Mouse (Mus musculus) hindbrain, embryonic 12.5 days (tissue): ENCODE results near the gene Cst3. TPM values are rescaled to one million over a fixed set of nuclear protein-coding genes. Genes with fewer than 3 reads are reported as not detected.

Experiments used
- ATAC-seq: fragments of 200-750 bp; cut with Nextera tagmentation; 2 replicates; pipeline ENCODE4 v1.8.0; 2017; ENCODE audit warnings: moderate TSS enrichment; ENCODE audit not compliant: low FRiP score
- H3K27ac ChIP-seq: fragments of 300-500 bp; sonication (generic); 2 replicates; pipeline ENCODE4 v1.5.1; 2016; ENCODE audit warnings: mild to moderate bottlenecking
- H3K27me3 ChIP-seq: fragments of 300-500 bp; sonication (generic); 2 replicates; pipeline ENCODE4 v1.6.1; 2016; ENCODE audit warnings: mild to moderate bottlenecking
- H3K36me3 ChIP-seq: fragments of 300-500 bp; sonication (generic); 2 replicates; pipeline ENCODE4 v1.6.1; 2016; ENCODE audit warnings: mild to moderate bottlenecking
- H3K4me1 ChIP-seq: fragments of 300-500 bp; sonication (generic); 2 replicates; pipeline ENCODE4 v1.6.1; 2016
- H3K4me2 ChIP-seq: fragments of 300-500 bp; sonication (generic); replicated peaks from 2 replicates; pipeline ENCODE4 v1.6.1; 2016; ENCODE audit warnings: mild to moderate bottlenecking
- H3K4me3 ChIP-seq: fragments of 300-500 bp; sonication (generic); 2 replicates; pipeline ENCODE4 v1.5.1; 2016; ENCODE audit warnings: mild to moderate bottlenecking
- H3K9ac ChIP-seq: fragments of 300-500 bp; sonication (generic); 2 replicates; pipeline ENCODE4 v1.6.1; 2016; ENCODE audit warnings: mild to moderate bottlenecking, moderate library complexity
- H3K9me3 ChIP-seq: fragments of 300-500 bp; sonication (generic); replicated peaks from 2 replicates; pipeline ENCODE4 v1.6.1; 2016; ENCODE audit warnings: mild to moderate bottlenecking
- WGBS: fragments of 180-500 bp; shearing (Covaris S2); methylation state at CpG from one replicate; pipeline ENCODE4 v1.1.7; 2016; 5-methylcytosine and 5-hydroxymethylcytosine counted together
- polyA plus RNA-seq: library from polyadenylated mRNA; unstranded; fragments of >200 nt; fragmentation: Nextera tagmentation; extraction: Ambion mirVana; gene quantifications from 2 replicates; pipeline ENCODE4 v1.2.1, GENCODE M21; 2016

The Cst3 gene
- polyA plus RNA-seq, 1 experiment from 2014 or later, result 373 TPM

- no peak for ATAC-seq
- no peak overlapping the region for H3K9ac ChIP-seq
- H3K27ac ChIP-seq, result no peak overlapping the region
- no peaks in the 10 kb centered on the region for H3K36me3 ChIP-seq
- no peaks in the 10 kb centered on the region for H3K27me3 ChIP-seq
- H3K4me3 ChIP-seq, result no peak overlapping the region
- 85% methylated on average over 5 of the region's 5 CpGs for WGBS
- H3K4me2 ChIP-seq, result no peak overlapping the region
- H3K9me3 ChIP-seq, result no peaks in the 10 kb centered on the region
- no peaks in the 10 kb centered on the region for H3K4me1 ChIP-seq
Measured at GRCm38 (mm10) chr2:148838075-148838777, 37.3 kb downstream of the Cst3 start.

- Histone ChIP-seq H3K36me3 (no peaks in the 10 kb centered on the region), H3K4me1 (no peaks in the 10 kb centered on the region), H3K9ac (no peak within 1 kb of the TSS), H3K27me3 (no peaks in the 10 kb centered on the region), H3K4me3 (no peak within 1 kb of the TSS), H3K27ac (no peak within 1 kb of the TSS), H3K9me3 (no peaks in the 10 kb centered on the region), H3K4me2 (no peak within 1 kb of the TSS)
- no peak for ATAC-seq
- 81% methylated on average over 4 of the region's 4 CpGs for WGBS
Measured at GRCm38 (mm10) chr2:148834912-148835311, 40.6 kb downstream of the Cst3 start, which contains the start of gene Cst9. Cst9 (plus strand) TSS chr2:148835147.

- H3K4me2 ChIP-seq, result no peak overlapping the region
- H3K36me3 ChIP-seq, result no peaks in the 10 kb centered on the region
- H3K4me1 ChIP-seq, result no peaks in the 10 kb centered on the region
- no peak overlapping the region for H3K9ac ChIP-seq
- H3K27ac ChIP-seq, result no peak overlapping the region
- H3K9me3 ChIP-seq, result no peaks in the 10 kb centered on the region
- ATAC-seq, result no peak
- no peak overlapping the region for H3K4me3 ChIP-seq
- no peaks in the 10 kb centered on the region for H3K27me3 ChIP-seq
- WGBS, result 81% methylated on average over 1 of the region's 1 CpGs
Measured at GRCm38 (mm10) chr2:148825986-148826385, 49.5 kb downstream of the Cst3 start.

Other genes with a start within 250 kb of the Cst3 start
- 70.5 and 72.4 TPM in 2 replicates for gene Nxt1, start 203.1 kb downstream of the Cst3 start, polyA plus RNA-seq
- gene Gzf1, start 194.7 kb downstream of the Cst3 start, polyA plus RNA-seq, result 21.4 and 22.5 TPM in 2 replicates
- gene Napb, start 143.2 kb downstream of the Cst3 start, polyA plus RNA-seq, result 25.6 and 30.6 TPM in 2 replicates
- not detected in 2 replicates for gene Cstl1, start 125.3 kb downstream of the Cst3 start, polyA plus RNA-seq
- gene Cst11, start 104.2 kb downstream of the Cst3 start, polyA plus RNA-seq, result not detected in 2 replicates
- not detected in 2 replicates for gene 8030411F24Rik, start 93.7 kb downstream of the Cst3 start, polyA plus RNA-seq
- not detected in 2 replicates for gene Cst12, start 86.3 kb downstream of the Cst3 start, polyA plus RNA-seq
- gene Cst8, start 76.9 kb downstream of the Cst3 start, polyA plus RNA-seq, result not detected in 2 replicates
- gene Cst13, start 55.6 kb downstream of the Cst3 start, polyA plus RNA-seq, result not detected in 2 replicates
- not detected in 2 replicates for gene Cst9, start 40.5 kb downstream of the Cst3 start, polyA plus RNA-seq
- gene 9230104L09Rik, start 10.7 kb downstream of the Cst3 start, polyA plus RNA-seq, result not detected in 2 replicates
- gene Gm1330, start 127.6 kb upstream of the Cst3 start, polyA plus RNA-seq, result not detected in 2 replicates
- not detected in 2 replicates for gene Gm10750, start 141.5 kb upstream of the Cst3 start, polyA plus RNA-seq